Mouse (Mus musculus): ENCODE results near the gene Il11ra1.
"Not testable (repeated sequence)": the region's sequence is repeated elsewhere in the genome, so short reads cannot be mapped to it uniquely, and the experiment has no call there.

The Il11ra1 gene

GRCm38 (mm10) chr4:41755338-41756305 is 55.8 kb downstream of the Il11ra1 start, which contains the start of gene Sigmar1:
Sigmar1 (minus strand) TSS chr4:41756157.
- DNase-seq, result peak; percentile 94

- DNase-seq, result peak in 1 of 2 experiments; percentile 23
Observed at GRCm38 (mm10) chr4:41756440-41756839, 56.7 kb downstream of the Il11ra1 start.

- DNase-seq, result no peak
Observed at GRCm38 (mm10) chr4:41757321-41757720, 57.5 kb downstream of the Il11ra1 start.

- no peak for DNase-seq
Observed at GRCm38 (mm10) chr4:41758021-41758420, 58.2 kb downstream of the Il11ra1 start.

- no peak for DNase-seq
Observed at GRCm38 (mm10) chr4:41758701-41759100, 58.9 kb downstream of the Il11ra1 start.

- no peak for DNase-seq
Observed at GRCm38 (mm10) chr4:41759206-41759605, 59.4 kb downstream of the Il11ra1 start.

- no peak for DNase-seq
Observed at GRCm38 (mm10) chr4:41759656-41760287, 60.0 kb downstream of the Il11ra1 start.

GRCm38 (mm10) chr4:41760288-41760721 is 60.5 kb downstream of the Il11ra1 start:
- DNase-seq, result peak; percentile 52 to 68

- DNase-seq, result no peak
Observed at GRCm38 (mm10) chr4:41760911-41761310, 61.1 kb downstream of the Il11ra1 start.

GRCm38 (mm10) chr4:41761680-41762079 is 61.9 kb downstream of the Il11ra1 start:
- DNase-seq, result no peak

GRCm38 (mm10) chr4:41762099-41762687 is 62.4 kb downstream of the Il11ra1 start:
- DNase-seq, result no peak

- DNase-seq, result not testable (repeated sequence)
Observed at GRCm38 (mm10) chr4:41762688-41763114, 62.9 kb downstream of the Il11ra1 start.

- DNase-seq, result not testable (repeated sequence)
Observed at GRCm38 (mm10) chr4:41763176-41763575, 63.4 kb downstream of the Il11ra1 start.

GRCm38 (mm10) chr4:41767301-41767700 is 67.5 kb downstream of the Il11ra1 start:
- DNase-seq, result not testable (repeated sequence)

- DNase-seq, result not testable (repeated sequence)
Observed at GRCm38 (mm10) chr4:41772946-41773345, 73.2 kb downstream of the Il11ra1 start.

GRCm38 (mm10) chr4:41773502-41773901 is 73.7 kb downstream of the Il11ra1 start:
- peak; percentile 57 to 64 for DNase-seq

GRCm38 (mm10) chr4:41774002-41774401 is 74.2 kb downstream of the Il11ra1 start, which contains the start of gene Ccl27a:
Ccl27a (minus strand) TSS chr4:41774247.
- DNase-seq, result peak; percentile 81 to 86

GRCm38 (mm10) chr4:41774506-41774905 is 74.7 kb downstream of the Il11ra1 start:
- DNase-seq, result not testable (repeated sequence)

GRCm38 (mm10) chr4:41775840-41776239 is 76.1 kb downstream of the Il11ra1 start:
- not testable (repeated sequence) for DNase-seq

GRCm38 (mm10) chr4:41781271-41781670 is 81.5 kb downstream of the Il11ra1 start:
- not testable (repeated sequence) for DNase-seq

- not testable (repeated sequence) for DNase-seq
Observed at GRCm38 (mm10) chr4:41781748-41782485, 82.1 kb downstream of the Il11ra1 start.

GRCm38 (mm10) chr4:41782711-41783110 is 82.9 kb downstream of the Il11ra1 start:
- DNase-seq, result not testable (repeated sequence)
